Mouse (Mus musculus) cortical plate, adult 2 months (tissue): Measurements from ENCODE around the gene Adam11.

Experiments
- CTCF ChIP-seq: fragments of 200-500 bp; IDR thresholded peaks from 2 replicates; pipeline ENCODE4 v1.5.1; 2011; ENCODE audit warnings: mild to moderate bottlenecking, control low read depth, low read length; ENCODE audit not compliant: insufficient read depth; ENCODE audit errors: extremely low read depth
- POLR2A ChIP-seq: fragments of 200-500 bp; IDR thresholded peaks from 2 replicates; pipeline ENCODE4 v1.6.1; 2011; ENCODE audit warnings: mild to moderate bottlenecking, low read length, control low read depth; ENCODE audit not compliant: insufficient read depth; ENCODE audit errors: extremely low read depth

- TF ChIP-seq CTCF, result no peak
- TF ChIP-seq POLR2A, result no peak
Measured at GRCm38 (mm10) chr11:102731366-102731765, 29.9 kb upstream of the Adam11 start.
